Comparison of ENCODE assay signal across 13 mouse cellular contexts in the genomic region with DNA sequence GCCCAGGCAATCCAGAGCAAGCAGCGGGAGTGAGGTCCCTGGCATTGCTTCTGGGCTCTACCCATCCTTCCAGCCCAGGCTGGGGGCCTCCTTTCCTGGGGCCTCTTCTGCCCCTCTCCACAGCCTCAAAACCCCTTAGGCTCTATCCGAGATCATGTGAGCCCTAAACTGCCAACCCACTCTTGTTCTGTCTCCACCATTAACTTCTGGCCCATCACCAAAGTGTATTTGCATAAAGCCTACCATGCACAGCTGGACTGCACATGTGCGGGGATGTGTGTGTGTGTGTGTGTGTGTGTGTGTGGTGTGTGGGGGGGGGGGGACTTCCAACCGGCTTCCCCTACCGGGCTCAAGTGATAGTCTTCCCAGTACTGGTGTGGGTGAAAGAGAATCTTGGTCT. TPM values are rescaled to one million over a fixed set of nuclear protein-coding genes. Genes with fewer than 3 reads are reported as not detected.
DNase-seq lines count a peak whose midpoint lies in the region; ATAC-seq lines count a peak whose summit lies in the region.
"Had no signal": no experiment of that assay in that cellular context is flagged by ENCODE, and none has a peak within 500 bp of the region (broad histone marks: within the 10 kb centered on the region; RNA-seq: fewer than 3 reads in every experiment).

No protein-coding gene starts in this region.

- H3K4me3 ChIP-seq in hindbrain, embryonic 13.5 days = no peak overlapping the region
- no peak overlapping the region for H3K4me3 ChIP-seq in hindbrain, embryonic 11.5 days (ENCODE audit: low read depth, low read length)
- H3K4me3 ChIP-seq in neural tube, embryonic 13.5 days = no peak overlapping the region
- H3K4me3 ChIP-seq in neural tube, embryonic 15.5 days (replicated peaks) = no peak overlapping the region
- H3K4me3 ChIP-seq in hindbrain, embryonic 14.5 days (replicated peaks; ENCODE audit: low read length) = no peak overlapping the region
- H3K4me3 ChIP-seq: heart, embryonic 10.5 days; midbrain, embryonic 15.5 days had no signal

- peak overlapping the region; percentile 41; the same call in 1 of the 2 replicates for H3K27ac ChIP-seq in hindbrain, embryonic 13.5 days
- H3K27ac ChIP-seq in hindbrain, embryonic 11.5 days (ENCODE audit: low read depth, low read length) = no peak overlapping the region
- peak overlapping the region; percentile 34; the same call in 1 of the 2 replicates for H3K27ac ChIP-seq in neural tube, embryonic 13.5 days (replicated peaks)
- no peak overlapping the region for H3K27ac ChIP-seq in neural tube, embryonic 15.5 days (replicated peaks)
- no peak overlapping the region for H3K27ac ChIP-seq in hindbrain, embryonic 14.5 days
- H3K27ac ChIP-seq: heart, embryonic 10.5 days; midbrain, embryonic 15.5 days had no signal

- no peak for ATAC-seq in hindbrain, embryonic 13.5 days (ENCODE audit: low FRiP score)
- no peak for ATAC-seq in hindbrain, embryonic 11.5 days (ENCODE audit: low FRiP score)
- 0 out of 2 replicates have a peak, but pooled peaks have one; percentile 34 for ATAC-seq in neural tube, embryonic 13.5 days (ENCODE audit: low read depth)
- no peak for ATAC-seq in neural tube, embryonic 15.5 days (ENCODE audit: low FRiP score)
- peak; percentile 11; the same call in 1 of the 2 replicates for ATAC-seq in hindbrain, embryonic 14.5 days (ENCODE audit: low FRiP score)
- ATAC-seq: midbrain, embryonic 15.5 days; Patski had no signal

- H3K9ac ChIP-seq in hindbrain, embryonic 13.5 days = no peak overlapping the region
- no peak overlapping the region for H3K9ac ChIP-seq in hindbrain, embryonic 11.5 days (ENCODE audit: low read depth, low read length)
- no peak overlapping the region for H3K9ac ChIP-seq in neural tube, embryonic 13.5 days
- H3K9ac ChIP-seq in neural tube, embryonic 15.5 days (replicated peaks) = no peak overlapping the region
- no peak overlapping the region for H3K9ac ChIP-seq in hindbrain, embryonic 14.5 days
- H3K9ac ChIP-seq: midbrain, embryonic 15.5 days had no signal

- 59% methylated on average over 5 of the region's 5 CpGs for WGBS in hindbrain, embryonic 13.5 days
- 49% methylated on average over 5 of the region's 5 CpGs for WGBS in hindbrain, embryonic 11.5 days
- WGBS in neural tube, embryonic 13.5 days = 40% methylated on average over 5 of the region's 5 CpGs
- 44% methylated on average over 5 of the region's 5 CpGs for WGBS in neural tube, embryonic 15.5 days
- 52% methylated on average over 5 of the region's 5 CpGs for WGBS in hindbrain, embryonic 14.5 days

- H3K4me2 ChIP-seq in hindbrain, embryonic 13.5 days = no peak overlapping the region
- no peak overlapping the region for H3K4me2 ChIP-seq in hindbrain, embryonic 11.5 days (replicated peaks; ENCODE audit: low read depth, low read length)
- no peak overlapping the region for H3K4me2 ChIP-seq in neural tube, embryonic 13.5 days
- H3K4me2 ChIP-seq in neural tube, embryonic 15.5 days = no peak overlapping the region
- no peak overlapping the region for H3K4me2 ChIP-seq in hindbrain, embryonic 14.5 days (replicated peaks)
- H3K4me2 ChIP-seq: midbrain, embryonic 15.5 days had no signal

- no peaks in the 10 kb centered on the region for H3K9me3 ChIP-seq in hindbrain, embryonic 13.5 days
- no peaks in the 10 kb centered on the region for H3K9me3 ChIP-seq in hindbrain, embryonic 11.5 days (ENCODE audit: control insufficient read depth, low read length)
- H3K9me3 ChIP-seq in neural tube, embryonic 13.5 days = no peaks in the 10 kb centered on the region
- H3K9me3 ChIP-seq in neural tube, embryonic 15.5 days (replicated peaks) = no peaks in the 10 kb centered on the region
- H3K9me3 ChIP-seq in hindbrain, embryonic 14.5 days (ENCODE audit: control insufficient read depth, low read length) = no peaks in the 10 kb centered on the region
- H3K9me3 ChIP-seq: heart, embryonic 10.5 days; midbrain, embryonic 15.5 days had no signal

- no peaks in the 10 kb centered on the region for H3K27me3 ChIP-seq in hindbrain, embryonic 13.5 days
- no peaks in the 10 kb centered on the region for H3K27me3 ChIP-seq in hindbrain, embryonic 11.5 days (ENCODE audit: control insufficient read depth, insufficient read depth, low read length)
- H3K27me3 ChIP-seq in neural tube, embryonic 13.5 days = no peaks in the 10 kb centered on the region
- no peaks in the 10 kb centered on the region for H3K27me3 ChIP-seq in neural tube, embryonic 15.5 days (replicated peaks)
- no peaks in the 10 kb centered on the region for H3K27me3 ChIP-seq in hindbrain, embryonic 14.5 days (ENCODE audit: control insufficient read depth, insufficient read depth, low read length)
- no peaks in the 10 kb centered on the region for H3K27me3 ChIP-seq in splenic B cell, adult 2 months (ENCODE audit: control insufficient read depth, insufficient read depth, low read length, poor library complexity, severe bottlenecking)
- H3K27me3 ChIP-seq: midbrain, embryonic 15.5 days; Patski had no signal

- peaks cover 16% of the 10 kb centered on the region for H3K4me1 ChIP-seq in hindbrain, embryonic 13.5 days (replicated peaks)
- H3K4me1 ChIP-seq in hindbrain, embryonic 11.5 days (replicated peaks; ENCODE audit: control insufficient read depth, insufficient read depth, low read length) = no peaks in the 10 kb centered on the region
- peaks cover 31% of the 10 kb centered on the region for H3K4me1 ChIP-seq in neural tube, embryonic 13.5 days (replicated peaks)
- H3K4me1 ChIP-seq in neural tube, embryonic 15.5 days = peaks cover 28% of the 10 kb centered on the region
- H3K4me1 ChIP-seq in hindbrain, embryonic 14.5 days (replicated peaks; ENCODE audit: control insufficient read depth, insufficient read depth, low read length) = peaks cover 7% of the 10 kb centered on the region; the same call in 1 of the 2 replicates

- no peaks in the 10 kb centered on the region for H3K36me3 ChIP-seq in hindbrain, embryonic 13.5 days
- no peaks in the 10 kb centered on the region for H3K36me3 ChIP-seq in hindbrain, embryonic 11.5 days (ENCODE audit: control insufficient read depth, insufficient read depth, low read length)
- H3K36me3 ChIP-seq in neural tube, embryonic 13.5 days = no peaks in the 10 kb centered on the region
- H3K36me3 ChIP-seq in neural tube, embryonic 15.5 days = no peaks in the 10 kb centered on the region
- no peaks in the 10 kb centered on the region for H3K36me3 ChIP-seq in hindbrain, embryonic 14.5 days (replicated peaks; ENCODE audit: control insufficient read depth, insufficient read depth)
- H3K36me3 ChIP-seq in splenic B cell, adult 2 months (ENCODE audit: control insufficient read depth, insufficient read depth, low read length, poor library complexity, severe bottlenecking) = no peaks in the 10 kb centered on the region
- H3K36me3 ChIP-seq: heart, embryonic 10.5 days; midbrain, embryonic 15.5 days had no signal

- DNase-seq in hindbrain, embryonic 11.5 days (ENCODE audit: low spot score) = no peak
- DNase-seq in hindbrain, embryonic 14.5 days (ENCODE audit: low spot score) = no peak
- peak; percentile 46 for DNase-seq in splenic B cell, adult 2 months (ENCODE audit: low read depth, low spot score)
- no peak for DNase-seq in lung, postnatal 36 days
- DNase-seq in lung, adult 18-20 months = no peak
- DNase-seq: gastrocnemius, postnatal 10 days; thymus, postnatal 14 days had no signal

RNA-seq across cellular contexts. Expression of a gene that starts 22.2 kb away (rescaled TPM):
- polyA plus RNA-seq in hindbrain, embryonic 13.5 days (2015; fragmentation: Nextera tagmentation; extraction: Ambion mirVana) = 6.9 and 10.2 TPM in 2 replicates
- polyA plus RNA-seq in hindbrain, embryonic 11.5 days (2014; fragmentation: Nextera tagmentation; extraction: Ambion mirVana) = 17.4 and 21.2 TPM in 2 replicates
- 7.1 and 7.7 TPM in 2 replicates for polyA plus RNA-seq in neural tube, embryonic 13.5 days (2015; fragmentation: Nextera tagmentation; extraction: Ambion mirVana)
- 12.0 and 14.6 TPM in 2 replicates for polyA plus RNA-seq in neural tube, embryonic 15.5 days (2015; fragmentation: Nextera tagmentation; extraction: Ambion mirVana)
- polyA plus RNA-seq in hindbrain, embryonic 14.5 days (2014; fragmentation: Nextera tagmentation; extraction: Ambion mirVana) = 8.3 and 10.2 TPM in 2 replicates

Comparison
In these comparisons a context has a peak if more than half of its experiments do, and no peak if none do; other contexts are left out.
1. ATAC-seq: peak in neural tube, embryonic 13.5 days (single experiment) and hindbrain, embryonic 14.5 days (single experiment); none in hindbrain, embryonic 13.5 days (single experiment), hindbrain, embryonic 11.5 days (single experiment) and neural tube, embryonic 15.5 days (single experiment).
2. H3K27ac ChIP-seq: peak in hindbrain, embryonic 13.5 days (single experiment) and neural tube, embryonic 13.5 days (single experiment); none in hindbrain, embryonic 11.5 days (single experiment), neural tube, embryonic 15.5 days (single experiment) and hindbrain, embryonic 14.5 days (single experiment).